Comparison of ENCODE assay signal across 14 mouse cellular contexts in genomic region chr5:130869869-130870268, GRCm38 (mm10).
DNase-seq lines count a peak whose midpoint lies in the region; ATAC-seq and TF ChIP-seq lines count a peak whose summit lies in the region.
"Had no signal": no experiment of that assay in that cellular context is flagged by ENCODE, and none has a peak within 500 bp of the region (broad histone marks: within the 10 kb centered on the region; RNA-seq: fewer than 3 reads in every experiment).

No protein-coding gene starts in this region.

- no peak overlapping the region for H3K27ac ChIP-seq in forebrain, postnatal 0 days (ENCODE audit: low read depth, low read length)
- H3K27ac ChIP-seq in forebrain, embryonic 11.5 days (ENCODE audit: low read depth, low read length): no peak overlapping the region
- no peak overlapping the region for H3K27ac ChIP-seq in layer of hippocampus, adult 2 months
- H3K27ac ChIP-seq: forebrain, embryonic 13.5 days; hindbrain, embryonic 13.5 days; limb, embryonic 13.5 days; stomach, embryonic 15.5 days had no signal

- POLR2A ChIA-PET in Patski (lab: Charles Lee): interaction anchor here (0.6 kb wide), 1 partner anchor 188 kb away, joined by 5 read pairs; no protein-coding TSS in a partner anchor

- DNase-seq in forebrain, postnatal 0 days: no peak
- no peak for DNase-seq in forebrain, embryonic 11.5 days (ENCODE audit: low spot score)
- no peak for DNase-seq in layer of hippocampus, adult 2 months (ENCODE audit: low spot score in 2 of 2)
- no peak for DNase-seq in layer of hippocampus, adult 8-10 months (ENCODE audit: low spot score in 2 of 2)
- no peak for DNase-seq in Patski (ENCODE audit: low read depth, low spot score)
- no peak for DNase-seq in T-cell, adult 2 months (ENCODE audit: low spot score)
- DNase-seq in urinary bladder, postnatal 4 days (ENCODE audit: low spot score in 2 of 2): no peak
- DNase-seq: adrenal gland, postnatal 10 days; layer of hippocampus, postnatal 36 days had no signal

- peak; percentile 32; the same call in 1 of the 2 replicates for TF ChIP-seq CTCF in forebrain, postnatal 0 days (IDR thresholded peaks at IDR 0.05; ENCODE audit: low read depth)
- peak; percentile 73 for TF ChIP-seq CTCF in layer of hippocampus, adult 2 months (conservative IDR thresholded peaks at IDR 0.05)
- TF ChIP-seq CTCF in E14TG2a.4 (conservative IDR thresholded peaks at IDR 0.05; ENCODE audit: low read length) (peak; percentile 64), Patski (IDR thresholded peaks at IDR 0.05) (peak; percentile 70)

- no peaks in the 10 kb centered on the region for H3K4me1 ChIP-seq in forebrain, postnatal 0 days (ENCODE audit: insufficient read depth)
- no peaks in the 10 kb centered on the region for H3K4me1 ChIP-seq in forebrain, embryonic 11.5 days (replicated peaks; ENCODE audit: control insufficient read depth, insufficient read depth, low read length)
- no peaks in the 10 kb centered on the region for H3K4me1 ChIP-seq in E14TG2a.4 (replicated peaks; ENCODE audit: low read depth, low read length)
- H3K4me1 ChIP-seq: forebrain, embryonic 13.5 days; hindbrain, embryonic 13.5 days; limb, embryonic 13.5 days; stomach, embryonic 15.5 days had no signal

- no peak for ATAC-seq in forebrain, postnatal 0 days
- ATAC-seq in forebrain, embryonic 11.5 days (replicated peaks; ENCODE audit: low FRiP score): no peak
- ATAC-seq in Patski: no peak
- ATAC-seq: forebrain, embryonic 13.5 days had no signal

- H3K9ac ChIP-seq in forebrain, postnatal 0 days: no peak overlapping the region
- H3K9ac ChIP-seq in forebrain, embryonic 11.5 days (ENCODE audit: low read length): no peak overlapping the region
- H3K9ac ChIP-seq: forebrain, embryonic 13.5 days; hindbrain, embryonic 13.5 days; limb, embryonic 13.5 days; stomach, embryonic 15.5 days had no signal

- H3K4me2 ChIP-seq in forebrain, postnatal 0 days (ENCODE audit: low read depth): no peak overlapping the region
- H3K4me2 ChIP-seq in forebrain, embryonic 11.5 days (ENCODE audit: low read depth, low read length, severe bottlenecking): no peak overlapping the region
- H3K4me2 ChIP-seq: forebrain, embryonic 13.5 days; hindbrain, embryonic 13.5 days; limb, embryonic 13.5 days; stomach, embryonic 15.5 days had no signal

- CTCF ChIA-PET in Patski (lab: Charles Lee): interaction anchor here (0.9 to 2.4 kb wide), 3 partner anchors 17 to 560 kb away, joined by 3 to 6 read pairs (median 3); no protein-coding TSS in a partner anchor

- H3K4me3 ChIP-seq in forebrain, postnatal 0 days (ENCODE audit: low read depth, low read length): no peak overlapping the region
- no peak overlapping the region for H3K4me3 ChIP-seq in forebrain, embryonic 11.5 days (ENCODE audit: low read depth, low read length)
- H3K4me3 ChIP-seq in layer of hippocampus, adult 2 months: no peak overlapping the region
- no peak overlapping the region for H3K4me3 ChIP-seq in E14TG2a.4 (replicated peaks; ENCODE audit: low read length)
- H3K4me3 ChIP-seq: forebrain, embryonic 13.5 days; hindbrain, embryonic 13.5 days; limb, embryonic 13.5 days; stomach, embryonic 15.5 days had no signal

- no peaks in the 10 kb centered on the region for H3K27me3 ChIP-seq in forebrain, postnatal 0 days (ENCODE audit: insufficient read depth, low read length)
- H3K27me3 ChIP-seq in forebrain, embryonic 11.5 days (ENCODE audit: control insufficient read depth, insufficient read depth, low read length): no peaks in the 10 kb centered on the region
- no peaks in the 10 kb centered on the region for H3K27me3 ChIP-seq in E14TG2a.4 (ENCODE audit: insufficient read depth, low read length)
- peaks cover under 1% of the 10 kb centered on the region for H3K27me3 ChIP-seq in Patski
- H3K27me3 ChIP-seq: forebrain, embryonic 13.5 days; hindbrain, embryonic 13.5 days; limb, embryonic 13.5 days; stomach, embryonic 15.5 days had no signal

- 77% methylated on average over 1 of the region's 1 CpGs for WGBS in forebrain, postnatal 0 days
- WGBS in forebrain, embryonic 11.5 days: 64% methylated on average over 1 of the region's 1 CpGs

- in situ Hi-C loops in Patski (cut with MboI; ENCODE audit: low pct_unique_long_range_greater_than_20kb): loop anchor here (5.0 kb wide), 1 partner anchor 132 kb away; no protein-coding TSS in a partner anchor

- no peaks in the 10 kb centered on the region for H3K36me3 ChIP-seq in forebrain, postnatal 0 days (ENCODE audit: insufficient read depth)
- no peaks in the 10 kb centered on the region for H3K36me3 ChIP-seq in forebrain, embryonic 11.5 days (ENCODE audit: control insufficient read depth, insufficient read depth, low read length)
- no peaks in the 10 kb centered on the region for H3K36me3 ChIP-seq in E14TG2a.4 (ENCODE audit: insufficient read depth, low read length)
- H3K36me3 ChIP-seq: limb, embryonic 13.5 days; stomach, embryonic 15.5 days had no signal

- no peaks in the 10 kb centered on the region for H3K9me3 ChIP-seq in forebrain, postnatal 0 days (ENCODE audit: low read length)
- H3K9me3 ChIP-seq in forebrain, embryonic 11.5 days (ENCODE audit: control insufficient read depth, low read length): no peaks in the 10 kb centered on the region
- peaks cover 12% of the 10 kb centered on the region for H3K9me3 ChIP-seq in E14TG2a.4 (ENCODE audit: low read length)
- H3K9me3 ChIP-seq: forebrain, embryonic 13.5 days; hindbrain, embryonic 13.5 days; stomach, embryonic 15.5 days had no signal
